ENCODE assay signal across 20 mouse cellular contexts in genomic region chr1:28328539-28328938, GRCm38 (mm10).
DNase-seq lines count a peak whose midpoint lies in the region; ATAC-seq and TF ChIP-seq lines count a peak whose summit lies in the region.
"Had no signal": no experiment of that assay in that cellular context is flagged by ENCODE, and none has a peak within 500 bp of the region (broad histone marks: within the 10 kb centered on the region; RNA-seq: fewer than 3 reads in every experiment).

No protein-coding gene starts in this region.

- H3K9me3 ChIP-seq in kidney, postnatal 0 days (replicated peaks; ENCODE audit: low read length) = no peaks in the 10 kb centered on the region
- H3K9me3 ChIP-seq in embryonic facial prominence, embryonic 14.5 days (ENCODE audit: control insufficient read depth, low read length) = no peaks in the 10 kb centered on the region
- no peaks in the 10 kb centered on the region for H3K9me3 ChIP-seq in stomach, embryonic 14.5 days (ENCODE audit: control insufficient read depth, low read depth, low read length)
- no peaks in the 10 kb centered on the region for H3K9me3 ChIP-seq in forebrain, embryonic 15.5 days
- H3K9me3 ChIP-seq: hindbrain, embryonic 15.5 days; limb, embryonic 10.5 days; liver, embryonic 12.5 days had no signal

- peak; percentile 5 for DNase-seq in kidney, postnatal 0 days (ENCODE audit: low spot score)
- no peak for DNase-seq in kidney, adult 8-10 months
- peak; percentile 66 for DNase-seq in MN1 (ENCODE audit: low spot score)
- peak; percentile 43 for DNase-seq in embryonic facial prominence, embryonic 14.5 days (ENCODE audit: low spot score)
- DNase-seq: adrenal gland, postnatal 36 days; cerebellum, adult 18-20 months; cerebellum, postnatal 25 days; gastrocnemius, postnatal 25 days; kidney, adult 2 months; kidney, postnatal 4 days; retina, postnatal 1 day; thymus, postnatal 4 days had no signal

- H3K4me1 ChIP-seq in kidney, postnatal 0 days (replicated peaks; ENCODE audit: insufficient read depth, low read length) = no peaks in the 10 kb centered on the region
- no peaks in the 10 kb centered on the region for H3K4me1 ChIP-seq in embryonic facial prominence, embryonic 14.5 days (ENCODE audit: control insufficient read depth, insufficient read depth, low read length)
- H3K4me1 ChIP-seq in stomach, embryonic 14.5 days (ENCODE audit: control insufficient read depth, insufficient read depth, low read length) = no peaks in the 10 kb centered on the region
- no peaks in the 10 kb centered on the region for H3K4me1 ChIP-seq in forebrain, embryonic 15.5 days
- H3K4me1 ChIP-seq: hindbrain, embryonic 15.5 days; limb, embryonic 10.5 days; liver, embryonic 12.5 days had no signal

- H3K4me2 ChIP-seq in kidney, postnatal 0 days (ENCODE audit: low read length) = no peak overlapping the region
- H3K4me2 ChIP-seq in embryonic facial prominence, embryonic 14.5 days (ENCODE audit: low read depth, low read length) = no peak overlapping the region
- peak overlapping the region; percentile 18; the same call in 1 of the 2 replicates for H3K4me2 ChIP-seq in stomach, embryonic 14.5 days (replicated peaks; ENCODE audit: low read depth, low read length)
- H3K4me2 ChIP-seq in forebrain, embryonic 15.5 days (replicated peaks) = no peak overlapping the region
- H3K4me2 ChIP-seq: hindbrain, embryonic 15.5 days; liver, embryonic 12.5 days had no signal

- 65% methylated on average over 6 of the region's 6 CpGs for WGBS in kidney, postnatal 0 days
- WGBS in embryonic facial prominence, embryonic 14.5 days = 41% methylated on average over 6 of the region's 6 CpGs
- WGBS in stomach, embryonic 14.5 days = 33% methylated on average over 6 of the region's 6 CpGs
- WGBS in forebrain, embryonic 15.5 days = 85% methylated on average over 6 of the region's 6 CpGs

- H3K4me3 ChIP-seq in kidney, postnatal 0 days (replicated peaks; ENCODE audit: low read depth, low read length) = no peak overlapping the region
- H3K4me3 ChIP-seq in embryonic facial prominence, embryonic 14.5 days (ENCODE audit: low read depth, low read length) = no peak overlapping the region
- H3K4me3 ChIP-seq in stomach, embryonic 14.5 days (ENCODE audit: low read depth, low read length) = no peak overlapping the region
- H3K4me3 ChIP-seq in forebrain, embryonic 15.5 days = no peak overlapping the region
- H3K4me3 ChIP-seq: hindbrain, embryonic 15.5 days; limb, embryonic 10.5 days; liver, embryonic 12.5 days had no signal

- H3K27ac ChIP-seq in kidney, postnatal 0 days = no peak overlapping the region
- H3K27ac ChIP-seq in embryonic facial prominence, embryonic 14.5 days (replicated peaks; ENCODE audit: low read depth, low read length) = no peak overlapping the region
- H3K27ac ChIP-seq in stomach, embryonic 14.5 days (ENCODE audit: low read length) = peak overlapping the region; percentile 61
- no peak overlapping the region for H3K27ac ChIP-seq in forebrain, embryonic 15.5 days (replicated peaks)
- H3K27ac ChIP-seq: hindbrain, embryonic 15.5 days; limb, embryonic 10.5 days; liver, embryonic 12.5 days had no signal

- no peaks in the 10 kb centered on the region for H3K27me3 ChIP-seq in kidney, postnatal 0 days (ENCODE audit: insufficient read depth, low read length)
- no peaks in the 10 kb centered on the region for H3K27me3 ChIP-seq in embryonic facial prominence, embryonic 14.5 days (replicated peaks; ENCODE audit: control insufficient read depth, insufficient read depth, low read length)
- H3K27me3 ChIP-seq in stomach, embryonic 14.5 days (ENCODE audit: control insufficient read depth, insufficient read depth, low read length) = no peaks in the 10 kb centered on the region
- H3K27me3 ChIP-seq in forebrain, embryonic 15.5 days = no peaks in the 10 kb centered on the region
- H3K27me3 ChIP-seq: hindbrain, embryonic 15.5 days; liver, embryonic 12.5 days had no signal

- H3K36me3 ChIP-seq in kidney, postnatal 0 days (ENCODE audit: insufficient read depth, low read length) = no peaks in the 10 kb centered on the region
- no peaks in the 10 kb centered on the region for H3K36me3 ChIP-seq in embryonic facial prominence, embryonic 14.5 days (ENCODE audit: control insufficient read depth, insufficient read depth, low read length)
- H3K36me3 ChIP-seq in stomach, embryonic 14.5 days (ENCODE audit: control insufficient read depth, insufficient read depth, low read length) = no peaks in the 10 kb centered on the region
- H3K36me3 ChIP-seq in forebrain, embryonic 15.5 days = no peaks in the 10 kb centered on the region
- H3K36me3 ChIP-seq: hindbrain, embryonic 15.5 days; limb, embryonic 10.5 days; liver, embryonic 12.5 days had no signal

- ATAC-seq in kidney, postnatal 0 days (replicated peaks; ENCODE audit: low FRiP score, low read depth) = no peak
- ATAC-seq in embryonic facial prominence, embryonic 14.5 days (ENCODE audit: low read depth) = no peak
- peak; percentile 86; the same call in 1 of the 2 replicates for ATAC-seq in stomach, embryonic 14.5 days (ENCODE audit: insufficient number of reproducible peaks, insufficient read depth, low FRiP score, low read depth)
- no peak for ATAC-seq in megakaryocyte-erythroid progenitor cell, adult 5-6 weeks (replicated peaks; ENCODE audit: low FRiP score, low TSS enrichment, poor library complexity, severe bottlenecking)
- ATAC-seq in forebrain, embryonic 15.5 days (replicated peaks) = no peak
- ATAC-seq: CD4-positive, CD25-positive, alpha-beta regulatory T cell, adult 4 months; forebrain, embryonic 14.5 days; liver, embryonic 12.5 days had no signal

- H3K9ac ChIP-seq in kidney, postnatal 0 days (ENCODE audit: low read depth, low read length) = no peak overlapping the region
- no peak overlapping the region for H3K9ac ChIP-seq in embryonic facial prominence, embryonic 14.5 days (ENCODE audit: low read depth, low read length)
- H3K9ac ChIP-seq in stomach, embryonic 14.5 days (replicated peaks; ENCODE audit: low read depth, low read length) = no peak overlapping the region
- no peak overlapping the region for H3K9ac ChIP-seq in forebrain, embryonic 15.5 days (replicated peaks)
- H3K9ac ChIP-seq: hindbrain, embryonic 15.5 days; liver, embryonic 12.5 days had no signal

- TF ChIP-seq CTCF in kidney, postnatal 0 days (IDR thresholded peaks at IDR 0.05; ENCODE audit: low read depth) = no peak

Comparison
In these comparisons a context has a peak if more than half of its experiments do, and no peak if none do; other contexts are left out.
1. DNase-seq: peak in kidney, postnatal 0 days (single experiment), MN1 (single experiment) and embryonic facial prominence, embryonic 14.5 days (single experiment); none in kidney, adult 8-10 months (0 of 2).